Mouse (Mus musculus): ENCODE data around the gene Gm21637.
"Not testable (repeated sequence)": the region's sequence is repeated elsewhere in the genome, so short reads cannot be mapped to it uniquely, and the experiment has no call there.

Gm21637 gene

DNA sequence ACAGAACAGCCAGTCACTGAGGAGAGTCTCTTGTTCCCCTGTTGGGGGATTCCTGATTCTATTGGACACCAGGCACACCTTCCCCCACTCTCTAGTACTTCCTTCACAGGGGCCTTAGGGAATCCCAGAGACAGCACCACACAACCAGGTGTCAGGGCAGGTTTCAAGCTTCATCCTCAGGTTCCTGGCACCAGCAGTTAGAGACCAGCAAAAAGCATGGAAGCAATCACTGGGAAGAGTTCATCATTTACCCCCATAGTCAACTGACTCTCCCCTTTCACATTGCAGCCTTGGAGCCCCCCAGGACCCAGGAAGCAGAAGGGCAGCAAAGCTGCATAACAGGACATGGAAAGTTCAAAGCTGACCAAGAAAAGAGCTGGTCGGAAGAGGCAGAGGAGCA, at the start of gene Gm21637:
Gm21637 (plus strand) TSS at position 301 of the 400 bp plus-strand sequence.
- DNase-seq (ENCODE audit: low read depth, low spot score): not testable (repeated sequence)

Measured in CD4-positive helper T cell, adult 2 months (primary cell).